Mouse (Mus musculus) c-Kit-positive CD71-positive TER-119-positive erythroid progenitor cells, embryonic 14.5 days (primary cell): ENCODE measurements around the gene Ppp4r2.
"Not testable (repeated sequence)": the region's sequence is repeated elsewhere in the genome, so short reads cannot be mapped to it uniquely, and the experiment has no call there.

Source experiments
- DNase-seq: peaks from one replicate; pipeline ENCODE4 v3.0.0-alpha.2; 2013; ENCODE audit warnings: low spot score

Ppp4r2 gene

GRCm38 (mm10) chr6:100831188-100831587 lies 2.2 kb upstream of the Ppp4r2 start:
- no peak for DNase-seq

- DNase-seq = no peak
These were observed 1.7 kb upstream of the Ppp4r2 start for GRCm38 (mm10) chr6:100831751-100832150.

- DNase-seq = peak; percentile 44
These were observed 524 bp downstream of the Ppp4r2 start for GRCm38 (mm10) chr6:100833811-100834481.

GRCm38 (mm10) chr6:100834489-100835160 lies 1.2 kb downstream of the Ppp4r2 start:
- no peak for DNase-seq

GRCm38 (mm10) chr6:100845058-100845457 lies 11.6 kb downstream of the Ppp4r2 start:
- no peak for DNase-seq

- no peak for DNase-seq
These were observed 13.8 kb downstream of the Ppp4r2 start for GRCm38 (mm10) chr6:100847264-100847663.

GRCm38 (mm10) chr6:100848682-100849375 lies 15.4 kb downstream of the Ppp4r2 start:
- no peak for DNase-seq

GRCm38 (mm10) chr6:100850671-100851081 lies 17.3 kb downstream of the Ppp4r2 start:
- no peak for DNase-seq

- no peak for DNase-seq
These were observed 17.7 kb downstream of the Ppp4r2 start for GRCm38 (mm10) chr6:100851083-100851482.

- DNase-seq = no peak
These were observed 31.9 kb downstream of the Ppp4r2 start for GRCm38 (mm10) chr6:100865321-100865720.

GRCm38 (mm10) chr6:100865788-100866187 lies 32.4 kb downstream of the Ppp4r2 start:
- DNase-seq = not testable (repeated sequence)

GRCm38 (mm10) chr6:100866246-100866645 lies 32.8 kb downstream of the Ppp4r2 start:
- DNase-seq = not testable (repeated sequence)

GRCm38 (mm10) chr6:100868863-100869262 lies 35.4 kb downstream of the Ppp4r2 start:
- no peak for DNase-seq

- no peak for DNase-seq
These were observed 36.5 kb downstream of the Ppp4r2 start for GRCm38 (mm10) chr6:100869909-100870308.

GRCm38 (mm10) chr6:100873191-100873590 lies 39.8 kb downstream of the Ppp4r2 start:
- DNase-seq = no peak

- peak; percentile 59 for DNase-seq
These were observed 42.6 kb downstream of the Ppp4r2 start for GRCm38 (mm10) chr6:100875862-100876623.

- no peak for DNase-seq
These were observed 43.2 kb downstream of the Ppp4r2 start for GRCm38 (mm10) chr6:100876624-100877017.

GRCm38 (mm10) chr6:100878546-100878945 lies 45.1 kb downstream of the Ppp4r2 start:
- no peak for DNase-seq

- no peak for DNase-seq
These were observed 46.2 kb downstream of the Ppp4r2 start for GRCm38 (mm10) chr6:100879607-100880006.

- no peak for DNase-seq
These were observed 48.2 kb downstream of the Ppp4r2 start for GRCm38 (mm10) chr6:100881657-100882056.

- peak; percentile 57 for DNase-seq
These were observed 49.2 kb downstream of the Ppp4r2 start for GRCm38 (mm10) chr6:100882381-100883213.
